Comparison of ENCODE assay signal across 23 mouse cellular contexts in genomic region chr13:107972451-107972850, GRCm38 (mm10).
"Had no signal": no experiment of that assay in that cellular context is flagged by ENCODE, and none has a peak within 500 bp of the region (broad histone marks: within the 10 kb centered on the region; RNA-seq: fewer than 3 reads in every experiment).

No protein-coding gene starts in this region.

- H3K4me2 ChIP-seq: heart, embryonic 11.5 days; heart, embryonic 13.5 days; heart, embryonic 15.5 days; hindbrain, embryonic 13.5 days; hindbrain, embryonic 15.5 days; limb, embryonic 13.5 days; limb, embryonic 15.5 days had no signal

- ATAC-seq: hindbrain, postnatal 0 days; intestine, embryonic 16.5 days had no signal

- H3K36me3 ChIP-seq: heart, embryonic 13.5 days; heart, embryonic 15.5 days; hindbrain, embryonic 13.5 days; hindbrain, embryonic 15.5 days; limb, embryonic 13.5 days; limb, embryonic 15.5 days had no signal

- H3K4me3 ChIP-seq: heart, adult 2 months; heart, embryonic 13.5 days; heart, embryonic 15.5 days; hindbrain, embryonic 13.5 days; hindbrain, embryonic 15.5 days; limb, embryonic 13.5 days; limb, embryonic 15.5 days had no signal

- H3K27ac ChIP-seq: heart, adult 2 months; heart, embryonic 13.5 days; heart, embryonic 15.5 days; hindbrain, embryonic 13.5 days; hindbrain, embryonic 15.5 days; hindbrain, postnatal 0 days; limb, embryonic 13.5 days; limb, embryonic 15.5 days; liver, embryonic 14.5 days had no signal

- H3K9ac ChIP-seq: heart, embryonic 13.5 days; heart, embryonic 15.5 days; hindbrain, embryonic 13.5 days; hindbrain, embryonic 15.5 days; limb, embryonic 13.5 days; limb, embryonic 15.5 days; liver, embryonic 14.5 days had no signal

- DNase-seq: gastrocnemius, postnatal 14 days; gastrocnemius, postnatal 36 days; heart, adult 11 months; heart, adult 2 months; heart, postnatal 14 days; heart, postnatal 36 days; kidney, adult 11 months; kidney, adult 8-10 months; kidney, postnatal 10 days; kidney, postnatal 36 days; layer of hippocampus, adult 9-11 months; layer of hippocampus, postnatal 36 days; lung, adult 18-20 months had no signal

- H3K9me3 ChIP-seq: heart, embryonic 13.5 days; heart, embryonic 15.5 days; hindbrain, embryonic 13.5 days; hindbrain, embryonic 15.5 days; limb, embryonic 13.5 days; limb, embryonic 15.5 days had no signal

- H3K27me3 ChIP-seq: heart, embryonic 13.5 days; heart, embryonic 15.5 days; hindbrain, embryonic 13.5 days; hindbrain, embryonic 15.5 days; limb, embryonic 13.5 days; limb, embryonic 15.5 days had no signal
